Mouse (Mus musculus) urinary bladder, postnatal 25 days (tissue): ENCODE results near the gene Gcn1l1.

Source experiments
- DNase-seq: peaks from one replicate; pipeline ENCODE4 v3.0.0; 2022; ENCODE audit warnings: low spot score

Gcn1l1 gene

DNA sequence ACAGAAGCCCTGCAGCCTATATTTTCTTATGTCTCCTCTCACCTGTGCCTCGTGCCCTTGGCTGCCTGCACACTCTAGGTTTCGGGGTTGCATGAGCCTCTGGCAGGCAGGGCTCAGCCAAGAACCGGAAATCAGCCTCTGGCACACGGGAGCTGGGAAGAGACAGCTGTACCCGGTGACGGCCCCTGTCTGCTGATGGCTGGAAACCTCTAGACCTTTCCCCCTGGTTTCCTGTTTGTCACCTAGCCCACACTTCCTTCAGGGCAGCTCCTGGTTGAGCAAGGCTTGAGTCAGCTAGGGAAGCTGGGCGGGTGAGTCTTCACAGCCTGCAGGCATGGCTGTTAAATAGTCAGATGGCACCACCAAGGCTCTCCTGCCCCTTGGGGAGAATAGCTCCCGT, 30.2 kb upstream of the Gcn1l1 start:
- DNase-seq, result peak; percentile 40

DNA sequence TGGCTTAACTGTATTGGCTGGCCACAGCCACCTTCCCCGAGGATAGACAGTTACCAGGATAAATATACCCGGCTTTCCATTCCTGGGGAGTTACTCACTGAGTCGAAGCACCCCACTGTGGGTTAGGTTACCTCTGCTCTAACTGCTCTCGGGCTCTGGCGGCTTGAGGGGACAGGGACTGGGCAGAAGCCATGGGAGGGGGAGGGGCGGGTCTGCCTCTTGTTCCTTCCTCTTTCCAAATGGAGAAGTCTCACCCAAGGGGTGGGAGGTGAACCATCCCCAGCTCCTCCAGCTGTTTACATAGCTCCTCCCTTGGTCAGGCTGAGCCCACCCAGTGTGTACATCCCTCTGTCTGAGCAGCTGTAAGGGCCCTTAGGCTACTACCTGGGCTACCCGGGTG, 29.4 kb upstream of the Gcn1l1 start:
- DNase-seq, result no peak

DNA sequence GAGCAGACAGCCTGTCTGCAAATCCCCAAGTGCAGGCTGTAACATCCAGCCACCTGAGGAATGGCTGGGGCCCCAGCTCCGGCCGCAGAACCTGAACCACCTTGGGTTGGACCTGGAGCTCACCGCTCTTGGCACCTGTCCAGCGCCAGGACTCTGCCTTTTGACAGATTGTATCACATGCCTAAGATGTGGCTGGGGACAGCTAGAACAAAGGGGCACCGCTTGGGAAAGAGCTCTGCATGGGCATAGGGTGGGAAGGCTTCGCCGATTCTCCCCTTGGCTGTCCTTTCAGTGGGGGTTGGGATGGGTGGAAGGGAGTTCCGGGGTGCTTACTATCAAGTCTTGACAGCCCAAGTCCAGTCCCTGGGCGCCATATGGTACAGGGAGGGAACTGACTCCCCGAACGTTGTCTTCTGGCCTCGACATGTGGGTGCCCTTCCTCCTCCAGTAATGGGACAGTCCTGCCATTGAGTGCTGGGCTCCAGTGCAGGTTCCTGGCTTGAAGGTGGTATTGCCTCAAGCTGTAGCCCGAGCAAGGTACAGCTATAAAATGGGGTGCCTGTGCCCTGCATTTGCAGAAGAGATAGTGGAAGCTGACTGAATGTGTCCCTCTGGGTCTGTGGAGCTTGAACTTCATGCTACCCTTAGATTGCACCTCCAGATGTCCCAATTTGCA, 26.9 kb upstream of the Gcn1l1 start:
- DNase-seq, result no peak

DNA sequence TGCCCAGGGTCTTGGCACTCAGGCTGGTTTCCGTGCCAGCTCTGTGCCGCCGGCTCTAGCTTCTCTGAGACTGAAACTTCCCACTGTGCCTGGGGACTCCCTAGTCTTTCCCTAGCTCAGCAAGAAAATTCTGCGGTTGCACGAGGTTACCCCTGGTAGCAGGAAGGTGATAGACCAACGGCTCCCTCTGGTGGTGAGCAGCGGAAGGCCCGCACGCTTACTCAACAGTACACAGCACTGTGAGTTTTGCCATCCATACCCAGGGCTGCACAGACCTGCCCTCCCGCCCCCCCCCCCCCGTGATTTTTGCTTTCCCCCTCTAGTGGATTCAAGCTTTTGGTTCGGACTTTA, 26.4 kb upstream of the Gcn1l1 start:
- DNase-seq, result peak; percentile 91

DNA sequence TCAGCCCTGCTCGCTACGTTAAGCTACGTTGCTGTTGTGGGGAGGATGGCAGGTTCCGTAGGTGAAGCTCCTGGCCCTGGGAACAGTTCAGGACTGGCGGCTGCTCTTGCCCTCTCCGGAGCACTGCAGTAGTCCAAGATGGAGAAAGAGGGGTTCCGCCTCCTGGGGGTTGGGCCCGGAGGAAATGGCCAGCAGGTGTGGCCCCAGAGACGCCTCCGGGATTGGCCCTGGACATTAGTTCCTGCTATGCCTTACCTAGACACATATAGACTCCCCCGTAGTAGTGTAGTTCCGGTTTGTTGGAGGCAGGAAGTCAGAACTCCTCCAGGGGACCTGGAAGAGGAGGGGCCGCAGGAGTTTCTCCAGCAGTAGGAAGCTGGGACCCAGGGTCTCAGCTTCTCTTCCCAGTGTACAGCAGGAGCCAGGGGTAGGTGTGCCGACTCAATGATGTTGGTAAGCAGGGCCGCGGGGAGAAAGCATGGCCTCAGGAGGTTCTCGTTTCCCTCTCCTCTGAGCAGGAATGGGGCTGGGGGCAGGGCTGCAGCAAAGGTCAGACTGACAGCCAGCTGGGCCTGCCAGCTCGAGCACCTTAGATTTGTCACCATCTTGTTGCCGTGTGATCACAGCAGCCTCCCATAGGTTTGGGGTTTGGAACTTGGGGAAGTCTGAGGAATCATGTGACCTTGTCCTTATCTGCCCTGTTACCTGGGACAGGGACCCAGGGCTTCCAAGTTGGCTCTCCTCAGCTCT, 22.2 kb upstream of the Gcn1l1 start:
- DNase-seq, result no peak

DNA sequence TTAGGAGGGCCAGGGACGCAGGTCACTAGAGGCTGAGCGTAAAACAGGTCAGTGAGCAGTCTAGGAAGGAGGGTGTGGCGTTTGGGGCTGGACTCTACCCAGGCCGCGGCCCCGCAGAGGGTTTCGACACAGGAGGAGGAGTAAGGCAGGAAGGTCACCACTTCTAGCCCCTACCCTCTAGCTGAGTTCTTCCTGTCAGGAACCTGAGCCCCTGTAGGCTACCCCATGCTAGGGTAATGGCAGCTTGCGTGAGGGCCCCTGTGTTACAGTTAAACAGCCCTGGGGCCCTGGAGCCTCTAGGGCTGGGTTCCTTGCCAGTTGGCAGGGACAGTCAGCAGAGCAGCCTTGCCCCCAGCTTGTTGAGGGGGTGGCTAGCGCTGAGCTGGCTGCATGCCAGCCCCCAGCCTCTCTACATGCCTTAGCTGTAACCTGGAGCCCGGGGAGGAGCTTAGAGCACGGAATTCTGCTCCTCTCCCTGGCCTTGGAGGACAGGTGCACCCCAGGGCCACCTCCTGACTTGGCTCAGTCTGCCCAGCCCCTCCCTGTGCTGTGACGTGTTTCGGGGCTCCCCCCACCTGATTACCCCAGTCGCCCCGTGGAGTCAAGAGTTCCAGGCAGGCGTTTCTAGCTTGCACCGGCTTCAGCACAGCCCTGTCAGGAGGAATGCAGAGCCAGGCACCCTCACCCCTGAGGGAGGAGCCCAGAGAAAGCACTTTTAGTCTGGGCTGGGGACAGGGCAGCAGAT, 21.4 kb upstream of the Gcn1l1 start:
- DNase-seq, result peak; percentile 52

DNA sequence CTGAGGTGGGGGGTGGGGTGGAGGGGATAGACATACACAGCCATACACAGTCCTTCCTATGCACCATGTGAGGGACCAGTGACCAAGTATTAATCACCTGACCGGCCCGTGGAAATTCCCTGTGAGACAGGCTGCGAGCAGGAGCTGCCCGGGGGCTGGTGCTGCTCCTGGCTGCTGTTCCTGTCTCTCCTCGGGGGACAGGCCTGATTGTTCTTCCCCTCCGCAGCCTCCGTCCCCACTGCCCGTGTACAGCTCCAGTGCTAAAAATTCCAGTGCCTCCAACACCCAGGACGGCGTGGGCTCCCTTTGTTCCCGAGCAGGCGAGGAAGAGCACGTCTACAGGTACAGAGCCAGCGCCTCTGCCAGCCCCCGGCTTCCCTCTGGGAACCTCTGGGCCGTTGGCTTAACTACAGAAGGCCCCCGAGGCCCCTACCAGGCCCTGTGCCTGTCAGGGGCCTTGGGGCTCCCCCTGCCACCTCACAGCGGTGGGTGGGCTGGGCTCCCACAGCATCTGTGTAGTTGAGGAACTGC, 20.3 kb upstream of the Gcn1l1 start:
- DNase-seq, result no peak

DNA sequence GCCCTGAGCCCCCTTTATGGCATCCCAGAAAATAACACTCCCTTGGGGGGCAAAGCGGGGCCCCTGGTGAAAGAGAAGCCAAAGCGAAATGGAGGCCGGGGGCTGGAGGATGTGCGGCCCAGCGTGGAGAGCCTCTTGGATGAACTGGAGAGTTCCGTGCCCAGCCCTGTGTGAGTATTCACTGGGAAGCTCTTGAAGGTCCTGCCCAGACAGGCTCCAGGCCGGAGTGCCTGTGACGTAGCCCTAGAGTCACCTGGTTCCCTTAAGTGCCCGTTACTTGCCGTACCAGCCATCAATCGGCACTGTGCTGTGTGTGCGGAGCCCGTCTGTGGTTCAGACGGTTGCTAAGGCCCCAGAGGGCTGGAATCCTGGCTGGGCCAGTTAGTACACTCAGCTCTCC, 19.4 kb upstream of the Gcn1l1 start:
- DNase-seq, result no peak

DNA sequence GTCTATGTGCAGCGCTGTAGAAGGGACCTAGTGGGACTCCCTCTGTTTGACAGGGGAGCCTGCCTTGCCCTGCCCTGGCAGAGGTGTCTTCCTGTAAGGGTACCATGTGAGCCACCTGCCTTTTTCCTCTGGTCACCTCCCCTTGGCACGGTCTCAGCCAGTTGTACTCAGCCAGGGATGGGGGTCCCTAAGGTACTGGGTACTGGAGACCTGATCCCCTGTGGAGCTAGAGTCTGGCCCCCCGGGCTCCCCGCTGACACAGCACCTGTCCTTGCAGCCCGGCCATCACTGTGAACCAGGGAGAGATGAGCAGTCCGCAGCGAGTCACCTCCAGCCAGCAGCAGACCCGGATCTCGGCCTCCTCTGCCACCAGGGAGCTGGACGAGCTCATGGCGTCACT, 18.5 kb upstream of the Gcn1l1 start:
- DNase-seq, result no peak

DNA sequence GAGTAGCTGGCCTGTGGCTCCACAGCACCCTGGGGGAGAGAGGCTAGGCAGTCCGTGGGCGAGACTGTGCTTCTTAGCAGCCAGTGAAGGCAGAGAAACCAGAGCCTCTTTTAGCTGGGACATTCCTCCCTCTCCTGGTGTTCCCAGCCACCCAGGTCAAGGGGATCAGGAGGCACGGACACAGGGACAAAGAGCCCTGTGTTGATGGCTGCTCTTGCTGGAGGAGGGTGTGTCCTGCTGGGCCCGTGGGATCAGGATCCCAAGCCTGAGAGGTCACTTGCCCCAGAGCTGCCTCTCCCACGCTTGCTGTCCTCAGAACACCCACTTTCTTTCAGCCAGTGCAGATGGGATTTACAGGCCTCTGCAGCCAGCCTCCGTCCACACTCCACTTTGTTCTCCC, 18.0 kb upstream of the Gcn1l1 start:
- DNase-seq, result no peak

DNA sequence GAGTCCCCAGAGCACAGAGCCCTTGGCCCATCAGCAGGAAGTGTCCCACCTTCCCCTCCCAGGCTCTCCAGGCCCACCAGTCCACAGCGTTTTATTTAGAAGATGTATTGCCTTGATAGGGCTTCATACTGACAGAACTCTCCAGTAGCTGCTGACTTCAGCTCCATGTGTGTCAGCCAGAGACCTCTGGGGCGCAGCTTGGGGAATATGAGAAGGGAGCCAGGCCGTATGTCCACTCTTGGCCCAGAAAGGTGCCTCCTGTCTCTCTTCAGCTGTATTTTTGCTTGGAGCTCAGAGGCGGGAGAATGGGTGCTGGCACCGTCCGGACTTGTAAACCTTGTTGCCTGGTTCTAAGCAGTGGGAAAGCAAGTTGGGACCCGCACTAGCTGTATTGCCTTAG, 17.6 kb upstream of the Gcn1l1 start:
- DNase-seq, result no peak

DNA sequence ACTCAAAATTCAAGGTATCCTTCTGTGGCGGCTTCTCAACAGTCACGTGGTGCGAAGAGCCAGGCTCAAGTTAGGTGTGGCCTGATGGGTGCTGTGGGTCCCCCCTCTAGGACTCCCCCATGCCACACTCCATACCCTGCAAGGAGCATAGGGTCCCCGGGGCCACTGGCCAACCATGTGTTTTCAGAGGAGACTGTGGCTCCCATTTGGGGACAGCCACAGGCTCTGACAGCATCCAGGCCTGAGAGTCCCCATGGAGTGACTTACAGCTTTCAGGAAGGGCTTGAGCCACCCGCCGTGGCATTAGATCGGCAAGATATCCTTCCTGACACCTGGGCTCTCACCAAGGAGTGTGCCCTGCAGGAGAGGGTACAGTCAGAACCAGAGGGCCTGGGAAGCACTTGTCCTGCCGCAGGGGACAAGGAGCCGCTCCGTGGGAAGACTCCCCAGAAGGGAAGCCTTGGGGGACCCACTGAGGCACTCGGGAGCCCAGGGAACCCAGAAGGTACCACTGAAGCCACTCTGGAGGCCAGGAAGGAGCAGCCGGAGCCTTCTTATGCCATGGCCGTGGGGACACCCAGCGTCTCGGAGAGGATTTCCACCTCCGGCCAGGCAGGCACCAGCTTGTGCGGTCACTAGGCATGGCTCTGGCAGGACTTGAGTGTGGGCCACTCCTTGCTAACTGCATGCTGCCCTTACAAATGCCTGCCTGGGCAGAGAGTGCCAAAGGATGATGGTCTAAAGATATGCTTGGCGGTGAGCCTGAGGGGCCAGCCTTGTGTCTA, 16.4 kb upstream of the Gcn1l1 start:
- DNase-seq, result no peak

DNA sequence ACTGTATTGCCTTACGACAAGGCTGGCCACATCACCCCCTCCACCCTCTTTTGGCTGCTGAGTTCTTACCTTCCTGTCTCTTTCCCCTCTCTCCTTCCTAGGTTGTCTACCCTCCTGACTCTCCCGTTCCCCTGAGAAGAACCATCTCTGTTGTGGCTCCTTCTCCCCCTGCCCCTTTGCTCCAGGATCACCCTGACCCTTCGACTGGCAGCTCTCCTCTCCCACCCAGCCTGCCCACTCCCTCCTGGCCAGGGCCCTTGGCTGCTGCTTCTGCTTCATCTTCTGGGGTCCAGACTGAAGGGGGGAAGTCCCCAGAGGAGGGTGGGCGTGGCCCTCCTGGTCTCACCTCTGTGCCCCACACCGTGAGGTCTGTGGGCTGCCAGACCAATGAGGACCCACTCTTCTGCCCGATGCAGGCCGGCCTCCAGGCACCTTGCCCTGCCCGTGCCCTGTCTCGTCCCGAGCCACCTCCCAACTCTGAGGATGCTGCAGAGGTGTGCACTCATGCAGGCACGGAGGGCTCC, 14.5 kb upstream of the Gcn1l1 start:
- no peak for DNase-seq

DNA sequence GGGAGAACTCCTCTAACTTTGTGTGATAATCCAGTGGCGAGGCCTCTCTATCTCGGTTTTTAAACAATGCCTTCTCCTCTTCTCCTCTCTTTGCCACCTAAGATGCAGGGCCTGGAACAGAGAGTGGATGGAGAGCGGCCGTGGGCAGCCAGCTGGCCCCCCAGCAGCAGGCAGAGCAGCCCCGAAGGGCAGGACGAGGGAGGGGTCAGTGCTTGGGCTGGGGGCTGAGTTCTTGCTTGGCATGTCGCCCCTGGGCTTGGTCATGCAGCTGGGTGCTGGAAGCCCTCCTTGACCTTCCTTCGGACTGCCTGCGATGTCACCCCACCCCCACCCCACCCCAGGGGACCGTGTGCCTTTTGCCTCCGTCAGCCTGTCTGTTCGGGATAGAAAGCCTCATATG, 13.7 kb upstream of the Gcn1l1 start:
- no peak for DNase-seq

DNA sequence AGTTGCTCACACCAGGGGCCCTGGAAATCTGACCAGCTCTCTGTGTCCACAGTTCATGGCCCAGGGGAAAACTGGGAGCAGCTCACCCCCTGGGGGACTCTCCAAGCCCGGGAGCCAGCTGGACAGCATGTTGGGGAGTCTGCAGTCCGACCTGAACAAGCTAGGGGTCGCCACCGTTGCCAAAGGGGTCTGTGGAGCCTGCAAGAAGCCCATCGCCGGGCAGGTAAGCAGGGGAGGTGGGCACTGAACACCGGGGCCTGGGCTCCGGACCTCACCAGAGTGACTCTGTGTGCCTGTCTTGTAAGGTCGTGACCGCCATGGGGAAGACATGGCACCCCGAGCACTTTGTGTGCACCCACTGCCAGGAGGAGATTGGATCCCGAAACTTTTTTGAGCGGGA, 13.3 kb upstream of the Gcn1l1 start:
- DNase-seq, result no peak

DNA sequence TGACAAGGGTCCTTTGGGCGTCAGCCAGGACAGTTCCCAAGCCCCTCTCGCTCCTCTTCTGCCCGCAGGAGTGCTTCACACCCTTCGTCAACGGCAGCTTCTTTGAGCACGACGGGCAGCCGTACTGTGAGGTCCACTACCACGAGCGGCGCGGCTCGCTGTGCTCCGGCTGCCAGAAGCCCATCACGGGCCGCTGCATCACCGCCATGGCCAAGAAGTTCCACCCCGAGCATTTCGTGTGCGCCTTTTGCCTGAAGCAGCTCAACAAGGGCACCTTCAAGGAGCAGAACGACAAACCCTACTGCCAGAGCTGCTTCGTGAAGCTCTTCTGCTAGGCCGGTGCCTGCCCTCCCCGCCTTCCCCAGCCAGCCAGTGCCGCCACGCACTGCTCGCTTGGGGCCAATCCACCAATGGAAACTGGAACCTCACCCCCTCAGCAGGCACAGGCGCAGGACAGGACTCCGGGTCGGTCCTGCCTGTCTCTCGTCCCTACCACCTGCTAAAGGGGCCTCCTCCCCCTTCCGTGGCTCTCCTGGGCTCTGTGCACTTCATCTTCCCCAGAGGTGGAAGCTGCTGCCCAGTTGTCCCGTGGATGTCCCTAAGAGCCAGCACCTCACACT, 11.1 kb upstream of the Gcn1l1 start:
- no peak for DNase-seq

DNA sequence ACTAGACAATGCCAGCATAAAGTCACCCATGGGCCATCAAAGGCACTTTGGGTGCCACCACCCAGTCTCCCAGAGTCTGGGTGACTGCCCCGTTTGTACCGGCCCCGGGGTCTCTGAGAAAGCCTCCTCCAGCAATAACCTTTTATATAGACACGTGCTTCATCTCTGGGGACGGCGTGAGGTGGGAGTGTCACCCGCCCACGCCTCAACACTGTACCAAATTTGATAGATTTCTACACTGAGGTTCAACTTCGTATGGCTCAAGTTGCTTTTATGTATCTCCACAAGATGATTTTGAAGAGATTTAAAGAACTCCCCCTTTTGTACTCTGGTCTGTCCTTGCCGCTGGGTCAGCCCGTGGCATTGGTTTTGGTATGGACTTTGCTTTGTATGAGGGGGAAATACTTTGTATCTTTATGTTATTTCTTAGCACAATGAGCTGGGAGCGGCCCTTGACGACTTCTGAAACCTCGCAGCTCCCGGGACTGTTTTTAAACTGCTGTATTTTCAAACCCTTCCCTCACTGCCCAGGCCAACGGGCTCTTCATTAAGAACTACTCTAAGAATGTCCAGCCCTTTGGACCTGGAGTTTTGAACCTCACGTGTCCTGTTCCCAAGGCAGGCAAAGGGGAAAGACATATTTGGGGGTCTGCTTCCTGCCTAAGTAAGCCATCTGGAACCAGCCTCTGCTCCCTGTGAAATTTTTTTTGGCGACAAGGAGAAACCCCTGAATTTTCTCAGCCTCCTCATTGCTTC, 10.3 kb upstream of the Gcn1l1 start:
- no peak for DNase-seq

DNA sequence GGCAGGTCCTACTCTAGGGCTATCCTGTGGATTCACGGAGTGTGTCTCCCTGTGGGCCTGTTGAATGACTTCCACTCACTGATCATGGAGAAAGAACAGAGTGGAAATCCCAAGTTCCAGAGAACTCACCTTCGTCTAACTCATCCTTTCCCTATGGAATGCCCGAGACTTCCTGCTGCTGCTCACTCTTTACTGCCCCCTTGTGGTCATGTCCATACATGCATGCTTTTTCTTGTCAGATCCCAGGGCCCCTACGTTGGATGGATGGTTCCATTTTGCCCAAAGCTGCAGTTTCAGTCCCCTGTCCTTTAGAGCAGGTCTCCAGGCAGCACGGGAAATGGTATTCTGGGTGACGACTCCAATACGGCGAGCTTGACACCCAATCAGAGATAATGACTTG, 8.8 kb upstream of the Gcn1l1 start:
- DNase-seq, result peak; percentile 66

DNA sequence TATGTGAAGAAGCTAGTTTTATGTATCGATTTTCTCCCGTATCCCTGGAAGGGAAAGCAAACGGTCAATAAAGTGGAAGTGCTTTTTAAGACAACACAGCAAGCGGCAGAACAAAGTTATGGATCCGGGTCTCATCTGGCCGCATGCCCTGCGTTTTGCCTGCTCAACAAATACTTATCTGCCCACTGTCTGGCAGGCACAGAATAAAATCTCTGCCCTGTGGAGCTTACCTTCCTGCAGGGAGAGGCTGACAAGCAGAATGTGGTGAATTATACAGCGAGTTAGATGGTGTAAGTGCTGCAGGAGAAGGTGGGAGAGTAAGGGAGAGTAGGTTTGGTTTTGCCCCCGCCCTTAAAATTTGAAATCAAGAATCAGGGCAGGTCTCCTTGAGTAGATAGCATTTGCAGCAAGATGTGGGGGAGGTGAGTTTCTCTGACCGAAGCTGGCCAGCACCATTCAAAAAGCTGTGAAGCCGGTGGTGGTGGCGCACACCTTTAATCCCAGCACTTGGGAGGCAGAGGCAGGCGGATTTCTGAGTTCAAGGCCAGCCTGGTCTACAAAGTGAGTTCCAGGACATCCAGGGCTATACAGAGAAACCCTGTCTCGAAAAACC, 6.8 kb upstream of the Gcn1l1 start:
- DNase-seq, result no peak
